Mouse (Mus musculus) CH12.LX (cell line): ENCODE results near the gene Fam50b. TPM values are rescaled to one million over a fixed set of nuclear protein-coding genes. Genes with fewer than 3 reads are reported as not detected.

ENCODE experiments used
- DNase-seq: peaks from one replicate; pipeline ENCODE4 v3.0.0-alpha.2; 2013; ENCODE audit errors: extremely low read depth
- H3K27ac ChIP-seq: 2 replicates; pipeline ENCODE4 v1.5.1; 2012; ENCODE audit warnings: low read depth, mild to moderate bottlenecking, control low read depth, moderate library complexity; ENCODE audit not compliant: insufficient read depth
- H3K27me3 ChIP-seq: replicated peaks from 2 replicates; pipeline ENCODE3; 2012; ENCODE audit warnings: inconsistent platforms
- H3K36me3 ChIP-seq, 2 experiments: replicated peaks in 1 of 2; 2 replicates each; pipeline versions ENCODE3 to v1.6.1; 2012; ENCODE audit warnings: inconsistent platforms in 1 of 2, low read length in 1 of 2, mild to moderate bottlenecking in 1 of 2, mixed read lengths in 1 of 2, moderate library complexity in 1 of 2; ENCODE audit not compliant: control insufficient read depth in 1 of 2, insufficient read depth in 1 of 2
- H3K4me1 ChIP-seq, 2 experiments: 2 replicates each; pipeline ENCODE4 v1.6.1; 2012; ENCODE audit warnings: inconsistent platforms in 1 of 2, moderate library complexity in 1 of 2; ENCODE audit not compliant: insufficient read depth in 2 of 2, control insufficient read depth in 1 of 2
- H3K4me2 ChIP-seq: 2 replicates; pipeline ENCODE4 v1.6.1; 2012; ENCODE audit warnings: low read depth, mild to moderate bottlenecking, control low read depth; ENCODE audit not compliant: poor library complexity, insufficient read depth, severe bottlenecking
- H3K4me3 ChIP-seq, 3 experiments: fragments of 150-350 bp in 1 of 3; sonication (generic) in 1 of 3; replicated peaks in 1 of 3; 2 replicates each; pipeline versions ENCODE3 to v1.5.1; 2011 to 2012; ENCODE audit warnings: low read depth in 2 of 3, low read length in 2 of 3, mild to moderate bottlenecking in 2 of 3, moderate library complexity in 2 of 3, control low read depth in 1 of 3, improper control_type of control experiment in 1 of 3, inconsistent platforms in 1 of 3, mixed read lengths in 1 of 3; ENCODE audit not compliant: poor library complexity in 1 of 3
- H3K79me2 ChIP-seq: replicated peaks from 2 replicates; pipeline ENCODE4 v1.6.1; 2012; ENCODE audit warnings: mild to moderate bottlenecking, moderate library complexity; ENCODE audit not compliant: control insufficient read depth, poor library complexity, insufficient read depth, severe bottlenecking; ENCODE audit errors: extremely low read depth
- H3K9ac ChIP-seq: 2 replicates; pipeline ENCODE4 v1.6.1; 2012; ENCODE audit warnings: low read depth, mild to moderate bottlenecking, control low read depth, moderate library complexity; ENCODE audit not compliant: insufficient read depth
- H3K9me3 ChIP-seq: replicated peaks from 2 replicates; pipeline ENCODE3; 2012; ENCODE audit warnings: low read length, inconsistent platforms, mixed read lengths
- CHD1 ChIP-seq: IDR thresholded peaks from 2 replicates; pipeline ENCODE4 v1.6.1; 2012; ENCODE audit warnings: low read depth, low read length, improper control_type of control experiment, inconsistent platforms
- CHD2 ChIP-seq: IDR thresholded peaks from 2 replicates; pipeline ENCODE4 v1.6.1; 2011; ENCODE audit warnings: low read length, improper control_type of control experiment
- ELF1 ChIP-seq: IDR thresholded peaks from 2 replicates; pipeline ENCODE4 v1.6.1; 2014; ENCODE audit warnings: low read depth, mild to moderate bottlenecking, inconsistent platforms, low read length, improper control_type of control experiment
- GABPA ChIP-seq: IDR thresholded peaks from 2 replicates; pipeline ENCODE4 v1.6.1; 2012; ENCODE audit warnings: low read depth, low read length, improper control_type of control experiment, inconsistent platforms; ENCODE audit not compliant: insufficient replicate concordance
- HCFC1 ChIP-seq: IDR thresholded peaks from 2 replicates; pipeline ENCODE4 v1.6.1; 2012; ENCODE audit warnings: low read depth, mild to moderate bottlenecking, inconsistent platforms, low read length, improper control_type of control experiment
- IRF4 ChIP-seq: IDR thresholded peaks from 2 replicates; pipeline ENCODE4 v1.6.1; 2014; ENCODE audit warnings: low read depth, mild to moderate bottlenecking, inconsistent platforms, low read length, improper control_type of control experiment
- JUN ChIP-seq: IDR thresholded peaks from 2 replicates; pipeline ENCODE4 v1.6.1; 2011; ENCODE audit warnings: low read depth, mild to moderate bottlenecking, low read length, improper control_type of control experiment, moderate library complexity; ENCODE audit not compliant: insufficient read depth
- MAFK ChIP-seq: IDR thresholded peaks from 2 replicates; pipeline ENCODE4 v1.6.1; 2011; ENCODE audit warnings: low read length, improper control_type of control experiment; ENCODE audit not compliant: insufficient replicate concordance
- MAZ ChIP-seq: IDR thresholded peaks from 2 replicates; pipeline ENCODE4 v1.6.1; 2012; ENCODE audit warnings: low read depth, mild to moderate bottlenecking, inconsistent platforms, low read length, improper control_type of control experiment, moderate library complexity
- MXI1 ChIP-seq: IDR thresholded peaks from 2 replicates; pipeline ENCODE4 v1.6.1; 2011; ENCODE audit warnings: mild to moderate bottlenecking, low read depth, low read length, improper control_type of control experiment
- MYC ChIP-seq: IDR thresholded peaks from 2 replicates; pipeline ENCODE4 v1.6.1; 2011; ENCODE audit warnings: low read depth, mild to moderate bottlenecking, improper control_type of control experiment, low read length
- NELFE ChIP-seq: IDR thresholded peaks from 2 replicates; pipeline ENCODE4 v1.6.1; 2011; ENCODE audit warnings: low read depth, low read length, improper control_type of control experiment
- NRF1 ChIP-seq: IDR thresholded peaks from 2 replicates; pipeline ENCODE4 v1.6.1; 2014; ENCODE audit warnings: low read depth, mild to moderate bottlenecking, inconsistent platforms, low read length, improper control_type of control experiment, moderate library complexity
- POLR2A ChIP-seq: IDR thresholded peaks from 2 replicates; pipeline ENCODE4 v1.6.1; 2011; ENCODE audit warnings: low read depth, mild to moderate bottlenecking, improper control_type of control experiment, low read length
- POLR2AphosphoS2 ChIP-seq: IDR thresholded peaks from 2 replicates; pipeline ENCODE4 v1.6.1; 2011; ENCODE audit warnings: low read depth, low read length, improper control_type of control experiment
- RCOR1 ChIP-seq: conservative IDR thresholded peaks from 2 replicates; pipeline ENCODE4 v1.6.1; 2012; ENCODE audit warnings: low read depth, mild to moderate bottlenecking, inconsistent platforms, low read length, improper control_type of control experiment
- SIN3A ChIP-seq: IDR thresholded peaks from 2 replicates; pipeline ENCODE4 v1.6.1; 2012; ENCODE audit warnings: low read length, improper control_type of control experiment, inconsistent platforms
- USF1 ChIP-seq: IDR thresholded peaks from 2 replicates; pipeline ENCODE4 v1.6.1; 2014; ENCODE audit warnings: low read depth, mild to moderate bottlenecking, inconsistent platforms, low read length, improper control_type of control experiment
- ZC3H11A ChIP-seq: IDR thresholded peaks from 2 replicates; pipeline ENCODE4 v1.6.1; 2012; ENCODE audit warnings: low read depth, mild to moderate bottlenecking, inconsistent platforms, low read length, improper control_type of control experiment
- ZKSCAN1 ChIP-seq: IDR thresholded peaks from 2 replicates; pipeline ENCODE4 v1.6.1; 2012; ENCODE audit warnings: low read depth, inconsistent platforms, low read length, improper control_type of control experiment, borderline replicate concordance
- dilution Hi-C: fragments of 300-500 bp; cut with MboI; formaldehyde crosslinking; loops from 2 replicates; pipeline ENCODE4 v1.14.3; 2020; ENCODE audit warnings: low sequenced_read_pairs; ENCODE audit not compliant: extremely low pct_unique_long_range_greater_than_20kb, extremely low pct_ligation_motif_present
- in situ Hi-C: fragments of 300-500 bp; cut with MboI; formaldehyde crosslinking; loops from 3 replicates; pipeline ENCODE4 v1.14.3; 2019; ENCODE audit warnings: low sequenced_read_pairs, low pct_ligation_motif_present, low pct_unique_long_range_greater_than_20kb, mixed read lengths
- polyA plus RNA-seq: library from polyadenylated mRNA; unstranded; fragments of >175 nt; gene quantifications from 2 replicates; pipeline ENCODE4 v1.2.1, GENCODE M21; 2012; ENCODE audit warnings: low read depth; ENCODE audit not compliant: insufficient read length
- total RNA-seq, 2 experiments: library from RNA; depleted of rRNA; stranded (reverse); fragments of 300-350 nt in 1 of 2; fragments of >200 nt in 1 of 2; gene quantifications; 2 replicates each; pipeline ENCODE4 v1.2.3; 2012 to 2014

Fam50b gene
- total and polyA plus RNA-seq, 3 experiments = 0.08 to 0.24 TPM; not detected in 1

GRCm38 (mm10) chr13:34715437-34715838, 19.2 kb upstream of the Fam50b start:
- dilution Hi-C loops (no loop called here), in situ Hi-C loops (no loop called here)
- Histone ChIP-seq H3K9me3 (no peaks in the 10 kb centered on the region), H3K27me3 (no peaks in the 10 kb centered on the region), H3K9ac (no peak overlapping the region), H3K79me2 (no peaks in the 10 kb centered on the region), H3K4me1 (peaks cover 7 to 9% of the 10 kb centered on the region in 2 experiments), H3K4me3 (no peak overlapping the region), H3K27ac (no peak overlapping the region), H3K4me2 (no peak overlapping the region), H3K36me3 (no peaks in the 10 kb centered on the region)
- no peak for TF ChIP-seq HCFC1
- TF ChIP-seq GABPA = no peak
- TF ChIP-seq ZC3H11A = no peak
- no peak for TF ChIP-seq ELF1
- no peak for TF ChIP-seq MXI1
- no peak for TF ChIP-seq CHD1
- TF ChIP-seq USF1 = no peak
- TF ChIP-seq RCOR1 = no peak
- no peak for TF ChIP-seq NELFE
- no peak for TF ChIP-seq POLR2AphosphoS2
- TF ChIP-seq POLR2A = no peak
- no peak for TF ChIP-seq JUN
- no peak for TF ChIP-seq SIN3A
- TF ChIP-seq ZKSCAN1 = no peak
- TF ChIP-seq MYC = no peak
- no peak for TF ChIP-seq IRF4
- no peak for TF ChIP-seq CHD2
- TF ChIP-seq MAFK = no peak
- TF ChIP-seq MAZ = no peak
- DNase-seq = no peak

GRCm38 (mm10) chr13:34724831-34725592, 9.6 kb upstream of the Fam50b start:
- DNase-seq = no peak
- no peak overlapping the region for H3K27ac ChIP-seq
- H3K36me3 ChIP-seq = no peaks in the 10 kb centered on the region
- no peak overlapping the region for H3K9ac ChIP-seq
- H3K27me3 ChIP-seq = no peaks in the 10 kb centered on the region
- H3K4me3 ChIP-seq = no peak overlapping the region
- H3K9me3 ChIP-seq = no peaks in the 10 kb centered on the region
- dilution Hi-C loops = no loop called here
- TF ChIP-seq NRF1 = no peak
- no peak for TF ChIP-seq RCOR1
- no peak for TF ChIP-seq GABPA
- in situ Hi-C loops = no loop called here
- no peaks in the 10 kb centered on the region for H3K79me2 ChIP-seq
- H3K4me2 ChIP-seq = no peak overlapping the region
- H3K4me1 ChIP-seq = no peaks in the 10 kb centered on the region
